Mouse (Mus musculus) lung, postnatal 4 days (tissue): ENCODE data around the gene Slc9a1.

Experiments used
- DNase-seq, 2 experiments: peaks; one replicate each; pipeline ENCODE4 v3.0.0; 2021

Slc9a1 gene

DNA sequence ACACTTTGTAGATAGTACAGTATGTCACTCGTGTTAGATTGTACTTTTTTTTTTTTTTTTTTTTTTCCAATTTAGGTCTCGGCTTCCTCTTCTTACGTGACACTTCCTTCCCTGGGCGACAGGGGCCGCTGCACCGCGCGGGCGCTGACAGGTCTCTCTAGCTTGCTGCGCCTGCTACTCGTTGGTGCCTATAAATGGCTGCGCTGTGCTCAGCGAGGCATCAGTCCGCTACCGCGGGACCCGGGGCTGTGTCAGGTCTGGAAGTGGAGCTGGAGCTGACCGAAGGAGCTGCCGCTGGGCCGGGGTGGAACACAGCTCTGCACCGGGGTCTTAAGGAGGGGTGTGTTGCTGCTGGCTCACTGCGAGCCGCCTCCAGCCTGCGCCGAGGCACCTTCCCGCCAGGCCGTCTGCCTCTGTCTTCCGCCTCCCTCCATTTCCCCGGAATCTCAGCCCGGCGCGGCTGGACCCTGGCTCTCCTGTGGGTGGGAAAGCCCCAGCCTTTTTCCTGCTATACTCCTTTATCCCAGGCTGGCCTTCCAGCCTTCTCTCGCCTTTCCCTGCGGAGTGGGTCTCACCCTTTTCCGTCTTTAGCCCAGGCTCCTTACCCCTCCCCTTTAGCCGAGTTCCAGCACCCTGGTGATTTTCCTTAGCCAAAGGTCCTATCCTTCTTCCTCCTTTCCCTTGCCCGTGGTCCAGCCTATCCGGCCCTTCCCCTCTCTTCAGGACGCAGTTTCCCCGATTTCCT is at the start of gene Slc9a1:
Slc9a1 (plus strand) TSS at position 154 of the 745 bp plus-strand sequence.
- DNase-seq = peak; percentile 95

DNA sequence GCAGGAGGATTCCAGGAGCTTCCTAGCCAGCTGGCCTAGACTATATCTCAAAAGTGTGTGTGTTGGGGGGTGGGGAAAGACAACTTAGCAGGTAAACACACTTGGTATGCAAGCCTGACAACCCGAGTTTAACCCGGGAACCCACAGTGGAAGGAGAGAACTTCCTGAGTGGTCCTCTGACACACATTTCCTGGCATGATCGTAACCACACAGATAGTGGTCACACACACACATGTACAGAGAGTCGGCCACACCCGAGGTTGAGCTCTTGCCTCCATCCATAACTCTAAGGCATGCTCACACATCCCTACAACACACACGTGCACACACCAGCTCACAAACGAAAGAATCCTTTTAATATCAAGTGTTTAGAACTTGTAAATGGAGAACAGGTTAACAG is 41.4 kb upstream of the Slc9a1 start:
- no peak for DNase-seq

DNA sequence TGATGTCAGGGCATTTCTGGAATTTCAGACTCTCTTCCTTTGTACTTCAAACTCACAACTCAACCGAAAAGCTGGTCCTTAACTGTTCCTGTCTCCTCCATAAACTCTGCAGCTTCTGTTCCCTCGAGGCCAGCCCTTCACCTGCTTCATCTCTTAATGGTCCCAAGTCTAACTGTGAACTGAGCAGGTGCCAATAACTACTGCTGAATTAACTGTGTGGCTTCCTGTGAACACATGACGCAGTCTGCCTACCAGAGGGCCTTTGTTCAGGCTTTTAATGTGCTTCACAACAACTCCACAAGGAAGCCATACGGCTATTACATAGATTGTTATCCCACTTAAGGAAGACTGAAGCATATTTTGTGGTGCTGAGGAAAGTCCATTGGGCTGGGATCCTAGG is 39.2 kb upstream of the Slc9a1 start:
- DNase-seq = no peak

DNA sequence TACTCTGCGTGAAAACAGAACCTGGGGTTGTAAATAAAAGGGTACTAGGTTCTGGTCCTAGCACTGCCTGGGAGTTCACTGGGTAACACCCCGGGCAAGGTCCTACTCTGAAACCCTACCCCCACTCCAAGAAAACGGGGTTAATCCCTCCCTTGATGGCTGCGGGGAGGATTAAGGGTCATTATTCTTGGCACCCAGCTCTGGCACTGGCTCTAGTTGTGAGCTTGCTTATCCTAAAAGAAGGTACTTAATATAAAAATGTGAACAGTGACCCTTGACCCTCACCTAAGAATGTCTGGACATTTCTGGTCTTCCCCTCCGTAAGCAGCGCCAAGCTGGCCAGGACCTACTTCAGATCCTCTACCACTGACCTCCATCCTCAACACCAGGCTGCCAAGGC is 36.2 kb upstream of the Slc9a1 start:
- no peak for DNase-seq

DNA sequence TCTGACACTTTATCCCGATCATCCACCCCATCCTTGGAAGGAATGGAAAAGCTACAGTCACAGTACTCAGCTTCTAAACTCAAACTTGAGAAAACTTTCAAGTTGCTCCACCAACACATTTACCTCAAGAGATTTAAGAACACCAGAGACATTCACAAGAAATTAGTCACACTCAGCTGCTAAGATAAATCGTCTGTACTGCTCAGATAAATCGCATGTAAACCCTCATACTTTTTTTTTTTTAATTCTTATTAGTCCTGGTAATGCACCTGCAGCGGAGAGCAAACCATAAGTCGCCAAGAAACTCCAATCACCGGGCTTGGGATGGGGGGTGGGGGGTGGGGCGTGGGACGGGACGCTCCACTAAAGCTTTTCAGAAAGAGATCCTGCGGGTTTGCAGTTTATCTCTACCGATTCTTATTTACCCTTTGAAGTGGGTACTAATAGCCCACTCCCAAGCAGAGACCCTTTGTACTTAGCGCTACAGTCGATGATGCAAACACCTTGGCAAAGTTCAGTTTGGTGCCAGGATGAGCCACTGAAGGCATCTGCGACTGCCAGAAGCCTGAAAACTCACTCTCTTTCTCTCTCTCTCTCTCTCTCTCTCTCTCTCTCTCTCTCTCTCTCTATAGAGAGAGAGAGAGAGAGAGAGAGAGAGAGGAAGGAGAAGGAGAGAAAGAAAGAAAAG is 31.5 kb upstream of the Slc9a1 start:
- no peak for DNase-seq

DNA sequence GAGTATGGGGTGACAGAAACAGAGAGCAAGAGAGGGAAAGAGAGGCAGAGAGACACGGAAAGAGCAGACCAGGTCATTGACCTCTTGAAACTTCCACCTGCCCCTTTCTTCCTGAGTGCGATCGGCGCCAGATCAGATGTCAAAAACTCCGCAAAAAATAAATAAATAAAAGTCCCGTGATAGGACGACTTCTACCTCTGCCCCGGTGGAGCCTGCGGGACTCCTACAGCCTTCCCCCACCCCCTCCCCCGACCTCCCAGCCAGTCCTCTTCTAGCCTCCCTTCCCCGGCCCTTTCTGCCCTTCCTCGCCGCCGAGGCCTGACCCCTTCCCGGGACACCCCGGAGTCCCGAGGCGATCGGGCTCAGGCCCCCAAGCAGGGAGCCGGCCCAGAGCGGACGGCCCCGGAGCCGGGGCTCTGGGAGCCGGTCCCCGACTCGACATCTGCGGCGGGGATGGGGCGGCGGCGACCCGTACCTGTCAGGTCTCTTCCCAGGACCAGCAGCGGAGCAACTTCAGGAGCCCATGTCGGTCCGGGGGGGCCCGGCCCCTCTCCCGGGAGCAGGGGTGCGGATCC is 30.9 kb upstream of the Slc9a1 start:
- DNase-seq = no peak

DNA sequence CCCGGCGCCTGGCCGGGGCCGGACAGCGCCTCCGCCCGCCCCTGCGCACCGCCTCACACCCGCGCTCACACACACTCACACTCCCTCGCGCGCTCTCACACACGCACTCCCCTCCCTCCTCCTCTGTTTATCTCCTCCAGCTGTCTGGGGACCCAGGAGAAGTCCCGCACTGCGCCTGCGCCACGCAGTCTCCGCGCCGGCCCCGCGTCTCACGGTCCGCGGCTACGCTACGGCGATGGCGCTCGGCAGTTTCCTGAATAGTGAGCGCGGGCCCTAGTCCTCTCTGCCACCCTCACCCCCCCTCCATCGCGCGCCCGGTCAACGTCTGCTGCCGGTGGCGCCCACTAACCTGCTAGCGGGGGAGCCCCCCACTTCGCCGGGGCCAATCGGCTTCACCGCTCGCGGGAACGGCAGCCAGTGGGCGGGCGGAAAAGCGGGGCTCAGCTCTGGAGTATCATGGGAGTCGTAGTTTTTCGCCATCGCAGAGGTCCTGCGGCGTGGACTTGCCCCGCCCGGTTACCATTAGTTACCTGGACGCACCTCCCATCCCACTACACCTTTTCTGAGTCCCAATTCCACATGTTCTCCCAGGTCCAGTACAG is 30.3 kb upstream of the Slc9a1 start:
- peak; percentile 98 to 99 for DNase-seq

DNA sequence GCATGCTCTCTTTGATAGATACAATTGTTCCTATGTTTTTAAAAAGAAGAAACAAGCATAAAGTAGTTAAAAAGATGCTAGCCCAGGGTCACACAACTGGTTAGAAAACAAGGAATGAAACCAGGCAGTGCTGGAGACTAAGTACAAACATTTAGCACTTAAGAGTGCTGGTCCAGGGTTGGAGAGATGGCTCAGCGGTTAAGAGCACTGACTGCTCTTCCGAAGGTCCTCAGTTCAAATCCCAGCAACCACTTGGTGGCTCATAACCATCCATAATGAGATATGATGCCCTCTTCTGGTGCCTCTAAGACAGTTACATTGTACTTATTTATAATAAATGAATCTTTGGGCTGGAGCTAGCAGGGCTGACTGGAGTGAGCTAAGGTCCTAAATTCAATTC is 29.3 kb upstream of the Slc9a1 start:
- DNase-seq = no peak

DNA sequence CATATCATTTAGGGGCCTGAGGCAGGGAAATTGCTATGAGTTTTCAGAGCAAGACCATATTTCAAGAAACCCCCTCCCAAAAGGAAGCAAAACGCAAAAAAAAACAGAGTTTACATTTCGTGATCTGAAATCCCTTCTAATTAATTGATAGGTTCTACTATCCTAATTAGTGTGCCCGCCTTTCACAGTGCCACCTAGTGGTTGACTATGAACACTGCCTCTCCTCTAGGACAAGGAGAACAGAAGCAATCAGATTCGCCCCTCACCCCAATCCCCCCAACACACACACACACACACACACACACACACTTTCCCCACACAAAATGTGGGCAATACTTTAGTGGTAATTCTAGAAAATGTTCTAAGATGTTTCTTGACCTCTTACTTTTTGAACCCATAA is 25.4 kb upstream of the Slc9a1 start:
- DNase-seq = peak in 1 of 2 experiments; percentile 45

DNA sequence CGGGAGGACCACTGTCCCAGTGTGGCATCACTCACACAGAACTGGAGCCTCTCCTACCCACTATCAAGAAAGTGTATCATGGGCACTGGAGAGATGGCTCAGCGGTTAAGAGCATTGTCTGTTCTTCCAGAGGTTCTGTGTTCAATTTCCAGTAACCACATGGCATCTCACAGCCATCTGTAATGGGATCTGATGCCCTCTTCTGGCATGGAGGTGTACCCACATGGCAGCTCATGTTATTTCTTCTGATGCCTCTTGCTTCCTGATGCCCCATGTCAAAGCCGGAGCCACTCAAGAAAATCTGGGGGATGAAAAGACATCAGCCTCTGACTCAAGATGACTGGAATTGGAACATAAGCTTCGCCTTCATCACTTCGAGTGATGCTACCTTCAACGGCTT is 23.8 kb upstream of the Slc9a1 start:
- DNase-seq = no peak

DNA sequence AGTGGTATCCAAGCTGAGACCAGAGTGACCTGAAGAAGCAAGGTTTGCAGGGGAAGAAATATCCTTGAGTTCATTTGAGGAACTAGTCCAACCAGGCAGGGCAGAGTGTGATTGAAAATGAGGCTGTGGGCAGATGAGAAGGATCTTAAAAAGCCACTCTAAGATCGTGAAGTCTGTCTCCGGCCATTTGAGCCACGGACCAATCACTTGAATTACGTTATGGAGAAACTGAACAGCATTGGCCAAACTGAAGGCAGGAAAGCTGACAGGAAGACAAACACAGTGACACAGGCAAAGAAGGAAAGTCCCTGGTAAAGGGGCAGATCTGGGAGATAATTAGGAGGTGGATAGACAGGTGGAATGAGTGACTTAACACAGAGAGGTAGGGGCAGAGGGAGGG is 22.9 kb upstream of the Slc9a1 start:
- DNase-seq = no peak

DNA sequence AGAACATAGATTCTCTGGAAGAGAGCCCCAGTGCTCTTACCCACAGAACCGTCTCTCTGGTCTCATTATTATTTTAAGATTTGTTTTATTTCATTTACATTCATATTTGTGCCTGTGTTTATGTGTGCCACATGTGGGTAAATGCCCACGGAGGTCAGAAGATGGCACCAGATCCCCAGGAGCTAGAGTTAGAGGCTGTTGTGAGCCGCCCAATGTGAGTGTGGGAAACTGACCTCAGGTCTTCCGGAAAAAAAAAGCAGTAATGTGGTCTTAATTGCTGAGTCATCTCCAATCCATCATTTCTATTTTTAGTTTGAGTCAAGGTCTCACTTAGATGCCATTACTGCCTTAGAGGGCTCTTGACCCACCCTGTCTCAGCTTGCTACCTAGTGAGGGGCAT is 21.9 kb upstream of the Slc9a1 start:
- no peak for DNase-seq

DNA sequence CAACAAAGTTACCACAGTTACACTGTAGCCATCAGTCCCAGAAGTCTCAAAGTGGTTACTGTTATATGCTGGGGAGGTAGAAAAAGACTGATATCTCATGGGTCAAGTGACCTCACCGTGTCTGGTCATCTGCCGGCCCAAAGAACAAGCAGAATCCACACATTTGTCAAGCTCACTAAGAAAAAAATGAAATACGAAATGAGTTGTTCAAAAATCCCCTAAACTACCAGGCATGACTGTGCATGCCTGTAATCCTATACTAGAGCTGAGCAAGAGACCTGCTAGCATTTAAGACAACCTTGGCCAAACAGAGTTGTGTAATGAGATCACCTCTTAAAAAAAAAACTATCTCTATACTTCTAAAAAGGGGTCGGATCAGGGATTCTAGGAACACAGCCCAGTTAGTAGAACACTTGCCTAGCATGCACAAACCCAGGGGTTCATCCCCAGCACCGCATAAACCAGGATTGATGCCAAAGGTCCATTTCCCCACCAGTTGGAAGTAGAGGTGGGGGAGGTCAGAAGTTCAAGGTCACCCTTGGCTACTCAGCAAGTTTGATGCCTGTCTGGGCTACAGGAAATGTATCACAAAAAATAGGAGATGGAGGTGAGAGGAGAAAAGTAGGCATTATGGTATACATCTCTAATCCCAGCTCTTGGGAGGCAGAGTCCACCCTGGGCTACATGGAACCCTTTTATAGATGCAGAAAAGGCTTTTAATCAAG is 21.3 kb upstream of the Slc9a1 start:
- no peak for DNase-seq

DNA sequence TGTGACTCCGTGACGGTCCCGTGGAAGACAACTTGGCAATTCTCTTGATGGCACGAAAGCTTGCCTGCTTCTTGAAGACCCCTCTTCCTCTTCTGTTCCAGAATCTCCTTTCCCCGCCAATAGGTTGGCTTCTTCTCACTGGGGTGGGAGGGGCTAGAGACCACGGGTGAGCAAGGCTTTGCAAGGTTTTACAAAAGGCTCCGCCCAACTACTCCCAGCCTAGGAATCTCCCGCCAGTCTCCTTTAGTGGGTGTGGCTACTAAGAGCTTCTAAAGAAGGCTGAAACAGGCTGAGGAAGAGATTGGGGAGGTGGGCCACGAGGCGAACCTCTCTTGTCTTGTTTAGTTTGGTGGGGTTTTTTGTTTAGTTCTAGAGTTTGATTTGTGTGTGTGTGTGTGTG is 16.7 kb upstream of the Slc9a1 start:
- DNase-seq = no peak

DNA sequence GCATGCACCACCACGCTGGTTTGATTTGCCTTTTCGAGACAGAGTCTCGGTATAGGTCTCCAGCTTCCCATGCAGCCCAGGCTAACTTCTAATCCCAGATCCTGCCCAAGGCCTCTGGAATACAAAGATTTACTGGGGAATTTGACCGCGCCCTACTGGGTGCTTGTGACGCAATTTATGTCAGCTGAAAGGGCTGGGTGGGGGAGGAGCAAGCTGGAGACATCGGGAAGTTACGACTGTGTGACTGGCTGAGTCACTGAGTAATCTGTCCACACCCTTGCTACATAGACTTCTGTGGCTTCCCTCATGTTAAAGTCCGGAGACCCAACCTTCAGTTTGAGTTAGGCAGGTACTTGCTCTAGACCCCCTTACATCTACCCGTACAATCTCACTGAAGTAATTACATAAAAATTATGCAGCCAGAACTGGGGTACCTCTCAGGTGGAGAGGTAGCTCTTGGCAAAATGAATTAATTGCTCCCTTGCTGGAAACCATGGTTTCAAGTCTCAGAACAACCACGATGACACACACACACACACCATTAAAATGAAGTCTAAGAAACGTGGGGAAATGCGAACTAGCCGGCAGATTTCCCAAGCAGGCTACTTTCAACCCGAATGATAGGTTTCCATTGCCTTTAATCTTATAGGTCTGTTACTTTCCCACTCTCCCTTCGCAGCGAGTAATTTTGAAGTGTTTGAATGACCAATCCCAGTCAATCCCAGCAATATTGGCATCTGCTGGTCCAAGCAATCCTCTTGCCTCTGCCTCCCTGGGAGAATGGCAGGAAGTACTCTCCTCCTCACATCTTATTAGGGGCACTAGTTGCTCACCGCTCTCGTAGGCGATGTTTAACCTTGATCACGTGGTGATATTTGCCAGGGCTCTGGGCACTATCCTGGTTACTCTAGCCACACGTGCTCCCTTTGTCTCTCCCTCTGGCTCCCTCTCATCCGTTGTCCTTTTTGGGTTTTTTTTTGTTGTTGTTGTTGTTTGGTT is 15.8 kb upstream of the Slc9a1 start, which contains the start of gene Wdtc1:
Wdtc1 (minus strand) TSS at position 115 of the 999 bp plus-strand sequence.
- DNase-seq = peak; percentile 30 to 54

DNA sequence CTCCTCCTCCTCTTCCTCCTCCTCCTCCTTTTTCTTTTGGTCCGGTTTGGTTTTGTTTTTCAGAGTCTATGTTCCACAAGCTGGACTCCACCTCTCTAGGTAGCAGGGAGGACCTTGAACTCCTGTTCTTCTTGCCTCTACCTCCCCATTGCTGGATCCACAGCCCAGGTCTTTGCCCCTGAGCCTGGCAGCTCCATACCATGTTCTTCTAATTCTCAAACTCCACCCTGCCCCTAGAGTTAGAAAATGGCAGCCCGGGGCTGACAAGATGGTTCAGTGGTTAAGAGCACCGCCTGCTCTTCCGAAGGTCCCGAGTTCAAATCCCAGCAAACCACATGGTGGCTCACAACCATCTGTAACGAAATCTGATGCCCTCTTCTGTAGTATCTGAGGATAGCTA is 14.9 kb upstream of the Slc9a1 start:
- no peak for DNase-seq

DNA sequence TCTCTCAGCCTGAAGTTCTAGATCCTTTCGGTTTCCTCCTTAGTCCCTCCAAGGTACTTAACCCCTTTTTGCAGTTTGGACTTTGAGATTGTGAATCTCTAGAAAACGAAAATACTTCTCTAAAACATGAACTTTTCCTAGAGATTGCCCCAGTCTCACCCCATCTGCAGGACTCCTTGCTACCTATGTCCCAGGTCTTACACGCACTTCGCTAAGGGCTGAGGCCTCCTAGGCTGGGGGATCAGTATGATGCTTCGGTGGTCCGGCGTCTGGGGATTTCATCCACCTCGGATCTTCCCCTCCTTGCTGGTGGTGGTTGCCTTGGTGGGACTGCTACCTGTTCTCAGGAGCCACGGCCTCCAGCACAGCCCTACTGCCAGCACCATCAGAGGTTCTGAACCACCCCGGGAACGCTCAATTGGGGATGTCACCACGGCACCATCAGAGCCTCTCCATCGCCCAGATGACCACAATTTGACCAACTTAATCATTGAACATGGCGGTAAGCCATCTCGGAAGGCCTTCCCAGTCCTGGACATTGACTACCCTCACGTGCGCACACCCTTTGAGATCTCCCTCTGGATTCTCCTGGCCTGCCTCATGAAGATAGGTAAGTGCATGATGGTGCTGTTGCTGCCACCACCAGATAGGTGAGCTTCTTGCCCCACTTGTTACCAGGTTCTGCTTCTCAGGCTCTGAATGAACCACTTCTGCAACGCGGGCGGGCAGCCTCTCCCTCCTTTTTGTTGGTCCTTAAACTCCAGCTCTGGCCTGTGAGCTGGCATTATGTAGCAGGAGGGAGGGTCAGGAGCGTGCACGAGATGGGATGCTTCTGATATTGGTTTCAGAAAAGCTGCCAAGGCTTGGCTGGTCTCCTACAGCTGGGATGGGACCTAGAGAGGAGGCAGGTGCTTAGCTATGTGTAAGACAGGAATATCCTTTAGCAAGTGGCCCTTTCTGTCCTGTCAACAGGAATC is 1.1 kb downstream of the Slc9a1 start:
- DNase-seq = no peak

DNA sequence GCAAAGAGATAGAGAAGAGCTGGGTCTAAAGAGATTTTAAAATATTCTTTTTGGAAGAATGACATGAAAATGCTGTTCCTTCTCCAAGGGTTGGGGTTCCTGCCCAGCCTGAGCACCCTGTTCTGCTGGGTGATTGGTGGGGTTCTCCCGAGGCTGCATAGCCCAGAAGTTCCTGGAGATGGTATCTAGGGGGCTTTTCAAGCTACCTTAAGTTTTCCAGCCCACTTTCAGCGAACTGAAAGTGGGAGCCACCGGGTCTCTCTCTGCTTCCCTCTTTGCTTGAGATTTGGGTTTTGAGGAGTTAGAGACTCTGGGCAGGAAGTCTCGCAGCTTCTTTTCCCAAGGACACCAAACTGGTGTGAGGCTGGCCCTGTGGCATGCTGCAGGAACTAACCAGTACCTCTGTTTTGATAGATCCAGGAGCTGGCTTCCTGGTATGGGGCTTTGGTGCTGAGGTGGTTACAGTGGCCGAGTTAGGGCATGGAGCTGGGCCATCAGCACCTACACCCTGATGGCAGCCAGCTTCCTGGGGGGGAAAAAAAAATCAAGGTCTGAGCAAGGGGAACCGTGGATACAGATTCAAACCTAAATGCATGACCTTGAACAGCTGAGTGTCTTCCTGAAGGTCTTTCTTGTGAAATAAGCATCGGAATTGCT is 2.2 kb downstream of the Slc9a1 start:
- DNase-seq = no peak

DNA sequence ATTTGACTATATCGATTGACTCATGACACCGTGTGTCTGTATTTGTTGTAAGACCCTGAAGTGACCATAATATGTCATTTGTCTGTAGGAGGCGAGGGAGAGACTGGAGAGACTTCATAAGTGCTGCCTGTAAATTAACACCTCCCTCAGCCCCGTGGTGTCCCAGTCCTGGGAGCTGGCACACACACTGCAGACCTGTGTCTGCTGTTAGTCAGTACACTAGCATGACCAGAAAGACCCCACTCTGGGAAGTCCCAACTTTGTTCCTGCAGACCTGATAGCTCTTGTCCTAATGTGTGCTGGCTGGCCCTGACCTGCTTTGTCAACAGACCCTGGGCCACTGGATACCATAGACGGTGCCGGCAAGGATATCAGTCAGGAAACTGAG is 2.8 kb downstream of the Slc9a1 start:
- no peak for DNase-seq

DNA sequence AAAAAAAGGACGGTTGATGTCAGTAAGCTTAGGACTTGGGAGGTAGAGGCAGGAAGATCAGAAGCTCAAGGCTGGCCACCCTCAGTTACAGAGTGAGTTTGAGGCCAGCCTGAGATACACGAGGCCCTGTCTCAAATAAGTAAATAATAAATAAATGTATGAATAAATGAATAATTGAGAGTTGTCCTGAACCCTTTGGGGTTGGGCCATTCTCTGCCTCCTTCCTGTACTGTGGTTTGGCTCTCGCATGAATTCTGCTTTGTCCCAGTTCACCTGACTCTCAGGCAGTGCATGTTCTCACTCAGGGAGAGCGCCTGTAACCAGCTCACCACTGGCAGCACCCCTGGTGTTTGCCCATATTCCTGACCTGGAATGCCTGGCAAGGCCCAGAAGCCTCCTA is 4.5 kb downstream of the Slc9a1 start:
- DNase-seq = no peak
